8 mouse cellular contexts compared by ENCODE assay signal in genomic region chr7:126832036-126832598, GRCm38 (mm10). TPM values are rescaled to one million over a fixed set of nuclear protein-coding genes. Genes with fewer than 3 reads are reported as not detected.
DNase-seq lines count a peak whose midpoint lies in the region; ATAC-seq and TF ChIP-seq lines count a peak whose summit lies in the region.

No protein-coding gene starts in this region.

- DNase-seq in adrenal gland, postnatal 36 days, result peak; percentile 80 to 86
- DNase-seq in embryonic facial prominence, embryonic 14.5 days (ENCODE audit: low spot score), result peak; percentile 84
- DNase-seq in heart, embryonic 10.5 days (ENCODE audit: low spot score), result peak; percentile 93
- DNase-seq in kidney, adult 9 months, result peak; percentile 87
- DNase-seq in spleen, postnatal 10 days (ENCODE audit: low spot score in 2 of 2), result peak; percentile 68 to 86

- 1% methylated on average over 21 of the region's 21 CpGs for WGBS in embryonic facial prominence, embryonic 14.5 days
- 2% methylated on average over 21 of the region's 21 CpGs for WGBS in heart, embryonic 10.5 days
- 1% methylated on average over 21 of the region's 21 CpGs for WGBS in limb, embryonic 13.5 days
- WGBS in midbrain, embryonic 15.5 days, result 2% methylated on average over 21 of the region's 21 CpGs

- TF ChIP-seq CTCF in C2C12 (IDR thresholded peaks at IDR 0.05; ENCODE audit: control insufficient read depth, insufficient read depth, insufficient read length), result peak; percentile 75

- H3K9ac ChIP-seq in embryonic facial prominence, embryonic 14.5 days (ENCODE audit: low read depth, low read length), result no peak overlapping the region
- no peak overlapping the region for H3K9ac ChIP-seq in limb, embryonic 13.5 days
- H3K9ac ChIP-seq in midbrain, embryonic 15.5 days, result no peak overlapping the region

- H3K27me3 ChIP-seq in C2C12 (ENCODE audit: control insufficient read depth, insufficient read depth, insufficient read length), result peaks cover 45% of the 10 kb centered on the region
- no peaks in the 10 kb centered on the region for H3K27me3 ChIP-seq in embryonic facial prominence, embryonic 14.5 days (replicated peaks; ENCODE audit: control insufficient read depth, insufficient read depth, low read length)
- peaks cover 52% of the 10 kb centered on the region for H3K27me3 ChIP-seq in heart, embryonic 10.5 days (ENCODE audit: insufficient read depth, poor library complexity, severe bottlenecking)
- peaks cover 20% of the 10 kb centered on the region for H3K27me3 ChIP-seq in limb, embryonic 13.5 days
- H3K27me3 ChIP-seq in midbrain, embryonic 15.5 days (replicated peaks), result no peaks in the 10 kb centered on the region

- H3K4me3 ChIP-seq in C2C12 (ENCODE audit: insufficient read depth, poor library complexity, severe bottlenecking), result no peak overlapping the region
- H3K4me3 ChIP-seq in embryonic facial prominence, embryonic 14.5 days (ENCODE audit: low read depth, low read length), result peak overlapping the region; percentile 29
- H3K4me3 ChIP-seq in heart, embryonic 10.5 days, result peak overlapping the region; percentile 56
- H3K4me3 ChIP-seq in limb, embryonic 13.5 days, result peak overlapping the region; percentile 15
- H3K4me3 ChIP-seq in midbrain, embryonic 15.5 days, result peak overlapping the region; percentile 26

- peak overlapping the region; percentile 53 for H3K4me2 ChIP-seq in embryonic facial prominence, embryonic 14.5 days (ENCODE audit: low read depth, low read length)
- peak overlapping the region; percentile 53 for H3K4me2 ChIP-seq in limb, embryonic 13.5 days (replicated peaks)
- H3K4me2 ChIP-seq in midbrain, embryonic 15.5 days, result peak overlapping the region; percentile 54

- no peaks in the 10 kb centered on the region for H3K4me1 ChIP-seq in embryonic facial prominence, embryonic 14.5 days (ENCODE audit: control insufficient read depth, insufficient read depth, low read length)
- 0 out of 2 replicates have a peak, but pooled peaks cover 3% of the 10 kb centered on the region for H3K4me1 ChIP-seq in heart, embryonic 10.5 days
- H3K4me1 ChIP-seq in limb, embryonic 13.5 days, result peaks cover 6% of the 10 kb centered on the region; the same call in 1 of the 2 replicates
- peaks cover 11% of the 10 kb centered on the region for H3K4me1 ChIP-seq in midbrain, embryonic 15.5 days

- ATAC-seq in embryonic facial prominence, embryonic 14.5 days (ENCODE audit: low read depth), result peak; percentile 93
- ATAC-seq in limb, embryonic 13.5 days (ENCODE audit: low FRiP score, low read depth), result peak; percentile 51; the same call in 1 of the 2 replicates
- ATAC-seq in midbrain, embryonic 15.5 days (replicated peaks), result peak; percentile 83

- H3ac ChIP-seq in C2C12 (ENCODE audit: control insufficient read depth, insufficient read length, low read depth), result no peak overlapping the region

- no peaks in the 10 kb centered on the region for H3K9me3 ChIP-seq in embryonic facial prominence, embryonic 14.5 days (ENCODE audit: control insufficient read depth, low read length)
- no peaks in the 10 kb centered on the region for H3K9me3 ChIP-seq in heart, embryonic 10.5 days
- H3K9me3 ChIP-seq in limb, embryonic 13.5 days, result no peaks in the 10 kb centered on the region
- H3K9me3 ChIP-seq in midbrain, embryonic 15.5 days, result no peaks in the 10 kb centered on the region

- no peak overlapping the region for H3K27ac ChIP-seq in embryonic facial prominence, embryonic 14.5 days (replicated peaks; ENCODE audit: low read depth, low read length)
- H3K27ac ChIP-seq in heart, embryonic 10.5 days, result peak overlapping the region; percentile 67
- no peak overlapping the region for H3K27ac ChIP-seq in limb, embryonic 13.5 days
- H3K27ac ChIP-seq in midbrain, embryonic 15.5 days, result peak overlapping the region; percentile 46; the same call in 1 of the 2 replicates

- no peaks in the 10 kb centered on the region for H3K36me3 ChIP-seq in C2C12 (ENCODE audit: control insufficient read depth, insufficient read depth)
- no peaks in the 10 kb centered on the region for H3K36me3 ChIP-seq in embryonic facial prominence, embryonic 14.5 days (ENCODE audit: control insufficient read depth, insufficient read depth, low read length)
- H3K36me3 ChIP-seq in heart, embryonic 10.5 days, result no peaks in the 10 kb centered on the region
- H3K36me3 ChIP-seq in limb, embryonic 13.5 days, result no peaks in the 10 kb centered on the region
- H3K36me3 ChIP-seq in midbrain, embryonic 15.5 days (replicated peaks), result no peaks in the 10 kb centered on the region

- H3K79me2 ChIP-seq in C2C12 (ENCODE audit: control insufficient read depth, insufficient read depth), result no peaks in the 10 kb centered on the region

- H3K79me3 ChIP-seq in C2C12 (ENCODE audit: low read depth), result no peaks in the 10 kb centered on the region

TF ChIP-seq in C2C12, 6 proteins besides CTCF, POLR2A, EP300 and RAD21:
- no peak for TF ChIP-seq FOSL1 (IDR thresholded peaks at IDR 0.05; ENCODE audit: insufficient read depth, low read length, poor library complexity, severe bottlenecking)
- TF ChIP-seq MYOD1 (IDR thresholded peaks at IDR 0.05; ENCODE audit: control insufficient read depth, insufficient read length, low read depth), result no peak
- TF ChIP-seq USF1 (IDR thresholded peaks at IDR 0.05; ENCODE audit: low read depth), result no peak
- TF ChIP-seq MAX (IDR thresholded peaks at IDR 0.05), result no peak
- TF ChIP-seq MYOG (IDR thresholded peaks at IDR 0.05; ENCODE audit: control insufficient read depth, extremely low read depth, insufficient read length), result no peak

RNA-seq across cellular contexts. Expression of gene 4930451I11Rik, which starts 0.7 kb away (rescaled TPM):
- not detected for polyA plus RNA-seq in C2C12 (2012; fragmentation: generic; extraction: Trizol)
- not detected for total RNA-seq in adrenal gland, postnatal 36 days (2021)
- not detected in 2 replicates for polyA plus RNA-seq in embryonic facial prominence, embryonic 14.5 days (2014; fragmentation: Nextera tagmentation; extraction: Ambion mirVana)
- not detected in 2 replicates for polyA plus RNA-seq in heart, embryonic 10.5 days (2016; fragmentation: Nextera tagmentation; extraction: Ambion mirVana)
- not detected in 2 replicates for polyA plus RNA-seq in limb, embryonic 13.5 days (2015; fragmentation: Nextera tagmentation; extraction: Ambion mirVana)
- not detected in 2 replicates for polyA plus RNA-seq in midbrain, embryonic 15.5 days (2015; fragmentation: Nextera tagmentation; extraction: Ambion mirVana)

RNA-seq across cellular contexts. Expression of gene Doc2a, which starts 15.1 kb away (rescaled TPM):
- polyA plus RNA-seq in C2C12 (2012; fragmentation: generic; extraction: Trizol), result not detected
- under 1 TPM; 0.43 to 0.50 TPM for total RNA-seq in adrenal gland, postnatal 36 days (2021)
- 1.7 and 2.0 TPM in 2 replicates for polyA plus RNA-seq in embryonic facial prominence, embryonic 14.5 days (2014; fragmentation: Nextera tagmentation; extraction: Ambion mirVana)
- polyA plus RNA-seq in heart, embryonic 10.5 days (2016; fragmentation: Nextera tagmentation; extraction: Ambion mirVana), result 0.28 and 0.64 TPM in 2 replicates
- polyA plus RNA-seq in limb, embryonic 13.5 days (2015; fragmentation: Nextera tagmentation; extraction: Ambion mirVana), result 1.5 and 1.9 TPM in 2 replicates
- 19.8 and 23.8 TPM in 2 replicates for polyA plus RNA-seq in midbrain, embryonic 15.5 days (2015; fragmentation: Nextera tagmentation; extraction: Ambion mirVana)

RNA-seq across cellular contexts. Expression of gene Hirip3, which starts 29.7 kb away (rescaled TPM):
- polyA plus RNA-seq in C2C12 (2012; fragmentation: generic; extraction: Trizol), result 53.9 TPM
- 10 to 100 TPM; 14.5 to 16.0 TPM for total RNA-seq in adrenal gland, postnatal 36 days (2021)
- polyA plus RNA-seq in embryonic facial prominence, embryonic 14.5 days (2014; fragmentation: Nextera tagmentation; extraction: Ambion mirVana), result 13.2 and 14.8 TPM in 2 replicates
- polyA plus RNA-seq in heart, embryonic 10.5 days (2016; fragmentation: Nextera tagmentation; extraction: Ambion mirVana), result 31.1 and 35.0 TPM in 2 replicates
- 39.8 and 48.3 TPM in 2 replicates for polyA plus RNA-seq in limb, embryonic 13.5 days (2015; fragmentation: Nextera tagmentation; extraction: Ambion mirVana)
- polyA plus RNA-seq in midbrain, embryonic 15.5 days (2015; fragmentation: Nextera tagmentation; extraction: Ambion mirVana), result 16.7 and 22.8 TPM in 2 replicates

RNA-seq across cellular contexts. Expression of gene Ino80e, which starts 30.1 kb away (rescaled TPM):
- polyA plus RNA-seq in C2C12 (2012; fragmentation: generic; extraction: Trizol), result 105 TPM
- total RNA-seq in adrenal gland, postnatal 36 days (2021), result 10 to 100 TPM; 39.7 to 45.0 TPM
- 75.0 and 86.1 TPM in 2 replicates for polyA plus RNA-seq in embryonic facial prominence, embryonic 14.5 days (2014; fragmentation: Nextera tagmentation; extraction: Ambion mirVana)
- 79.1 and 92.0 TPM in 2 replicates for polyA plus RNA-seq in heart, embryonic 10.5 days (2016; fragmentation: Nextera tagmentation; extraction: Ambion mirVana)
- polyA plus RNA-seq in limb, embryonic 13.5 days (2015; fragmentation: Nextera tagmentation; extraction: Ambion mirVana), result 96.8 and 108 TPM in 2 replicates
- polyA plus RNA-seq in midbrain, embryonic 15.5 days (2015; fragmentation: Nextera tagmentation; extraction: Ambion mirVana), result 94.4 and 100 TPM in 2 replicates

RNA-seq across cellular contexts. Expression of gene Fam57b, which starts 34.6 kb away (rescaled TPM):
- polyA plus RNA-seq in C2C12 (2012; fragmentation: generic; extraction: Trizol), result 0.08 TPM
- 10 to 100 TPM; 15.3 to 21.2 TPM for total RNA-seq in adrenal gland, postnatal 36 days (2021)
- polyA plus RNA-seq in embryonic facial prominence, embryonic 14.5 days (2014; fragmentation: Nextera tagmentation; extraction: Ambion mirVana), result 1.1 and 1.9 TPM in 2 replicates
- 0.06 and 0.38 TPM in 2 replicates for polyA plus RNA-seq in heart, embryonic 10.5 days (2016; fragmentation: Nextera tagmentation; extraction: Ambion mirVana)
- polyA plus RNA-seq in limb, embryonic 13.5 days (2015; fragmentation: Nextera tagmentation; extraction: Ambion mirVana), result 0.18 and 0.52 TPM in 2 replicates
- 60.4 and 65.4 TPM in 2 replicates for polyA plus RNA-seq in midbrain, embryonic 15.5 days (2015; fragmentation: Nextera tagmentation; extraction: Ambion mirVana)

Comparison
In these comparisons a context has a peak if more than half of its experiments do, and no peak if none do; other contexts are left out.
1. H3K27ac ChIP-seq: peak in heart, embryonic 10.5 days (single experiment) and midbrain, embryonic 15.5 days (single experiment); none in embryonic facial prominence, embryonic 14.5 days (single experiment) and limb, embryonic 13.5 days (single experiment).
2. Peak in every context shown above with its lines, with median percentiles within 50 percentile points of each other: DNase-seq, ATAC-seq and H3K4me2 ChIP-seq.